Mouse (Mus musculus) intestine, embryonic 16.5 days (tissue): ENCODE measurements around the gene Podn. TPM values are rescaled to one million over a fixed set of nuclear protein-coding genes. Genes with fewer than 3 reads are reported as not detected.

Source experiments
- ATAC-seq: fragments of 200-750 bp; cut with Nextera tagmentation; 2 replicates; pipeline ENCODE4 v1.8.0; 2017; ENCODE audit warnings: moderate TSS enrichment, moderate library complexity
- H3K27ac ChIP-seq: fragments of 300-500 bp; sonication (generic); 2 replicates; pipeline ENCODE4 v1.5.1; 2014; ENCODE audit warnings: mild to moderate bottlenecking, low read length
- H3K27me3 ChIP-seq: fragments of 300-500 bp; sonication (generic); replicated peaks from 2 replicates; pipeline ENCODE4 v1.6.1; 2014; ENCODE audit warnings: low read length, control low read depth, mixed read lengths; ENCODE audit not compliant: control insufficient read depth, insufficient read depth
- H3K36me3 ChIP-seq: fragments of 300-500 bp; sonication (generic); 2 replicates; pipeline ENCODE4 v1.6.1; 2014; ENCODE audit warnings: low read length, control low read depth; ENCODE audit not compliant: control insufficient read depth, insufficient read depth
- H3K4me1 ChIP-seq: fragments of 300-500 bp; sonication (generic); 2 replicates; pipeline ENCODE4 v1.6.1; 2014; ENCODE audit warnings: low read length, control low read depth, mixed read lengths; ENCODE audit not compliant: control insufficient read depth, insufficient read depth
- H3K4me2 ChIP-seq: fragments of 300-500 bp; sonication (generic); 2 replicates; pipeline ENCODE4 v1.6.1; 2014; ENCODE audit warnings: low read depth, low read length, control low read depth
- H3K4me3 ChIP-seq: fragments of 300-500 bp; sonication (generic); 2 replicates; pipeline ENCODE4 v1.5.1; 2014; ENCODE audit warnings: mild to moderate bottlenecking, low read length
- H3K9ac ChIP-seq: fragments of 300-500 bp; sonication (generic); 2 replicates; pipeline ENCODE4 v1.6.1; 2014; ENCODE audit warnings: low read depth, low read length
- H3K9me3 ChIP-seq: fragments of 300-500 bp; sonication (generic); 2 replicates; pipeline ENCODE4 v1.6.1; 2016; ENCODE audit warnings: low read length, control low read depth; ENCODE audit not compliant: control insufficient read depth
- WGBS: fragments of 180-500 bp; shearing (Covaris S2); extraction: QIAGEN DNeasy Blood & Tissue Kit; methylation state at CpG from one replicate; pipeline ENCODE4 v1.1.7; 2014; 5-methylcytosine and 5-hydroxymethylcytosine counted together
- polyA plus RNA-seq: library from polyadenylated mRNA; unstranded; fragments of >200 nt; fragmentation: Nextera tagmentation; extraction: Ambion mirVana; gene quantifications from 2 replicates; pipeline ENCODE4 v1.2.1, GENCODE M21; 2015

The Podn gene
- polyA plus RNA-seq, 1 experiment from 2014 or later = 0.72 TPM

DNA sequence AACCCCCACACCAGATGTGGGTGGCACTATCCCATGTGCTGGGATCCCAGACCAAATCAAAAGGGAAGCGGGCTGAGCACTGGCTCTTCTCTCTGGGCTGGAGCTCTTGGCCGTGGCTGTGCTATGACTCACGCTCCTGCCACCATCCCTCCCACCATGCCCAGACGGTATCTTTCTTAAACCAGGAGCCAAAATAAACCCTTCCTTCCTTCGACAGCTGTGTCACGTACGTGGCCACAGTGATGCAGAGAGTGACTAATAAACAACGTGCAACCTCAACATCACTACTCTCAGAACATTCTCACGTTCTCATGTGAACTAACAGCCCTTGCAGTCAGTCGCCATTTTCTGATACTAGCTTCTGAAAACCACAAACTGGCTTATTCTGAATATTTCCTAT is 38.1 kb downstream of the Podn start:
- Histone ChIP-seq H3K4me1 (no peaks in the 10 kb centered on the region), H3K27ac (no peak overlapping the region), H3K4me2 (no peak overlapping the region), H3K27me3 (no peaks in the 10 kb centered on the region), H3K9ac (no peak overlapping the region), H3K4me3 (no peak overlapping the region), H3K36me3 (peaks cover 15% of the 10 kb centered on the region), H3K9me3 (0 out of 2 replicates have a peak, but pooled peaks cover 5% of the 10 kb centered on the region)
- WGBS = 76% methylated on average over 10 of the region's 10 CpGs
- ATAC-seq = no peak

DNA sequence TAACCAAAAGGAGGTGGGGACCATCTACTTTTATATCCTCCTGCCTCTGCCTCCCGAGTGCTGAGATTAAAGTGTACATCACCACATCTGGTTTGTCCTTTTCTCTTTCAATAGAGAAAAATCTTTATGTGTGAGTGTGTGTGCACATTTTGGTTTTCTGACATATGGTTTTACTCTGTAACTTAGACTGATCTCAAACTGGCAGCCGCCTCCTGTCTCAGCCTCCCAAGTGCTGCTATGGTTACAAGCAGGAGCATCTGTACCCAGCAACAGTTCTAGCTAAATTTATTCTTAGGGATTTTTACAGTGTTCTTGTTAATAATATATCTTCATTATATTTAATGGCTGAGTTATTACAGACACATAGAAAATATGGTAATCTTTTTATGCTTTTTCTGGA is 39.0 kb downstream of the Podn start:
- H3K4me1 ChIP-seq = no peaks in the 10 kb centered on the region
- 95% methylated on average over 2 of the region's 2 CpGs for WGBS
- H3K4me3 ChIP-seq = no peak overlapping the region
- 0 out of 2 replicates have a peak, but pooled peaks cover under 1% of the 10 kb centered on the region for H3K9me3 ChIP-seq
- H3K27ac ChIP-seq = no peak overlapping the region
- ATAC-seq = no peak
- no peak overlapping the region for H3K9ac ChIP-seq
- H3K27me3 ChIP-seq = no peaks in the 10 kb centered on the region
- no peak overlapping the region for H3K4me2 ChIP-seq
- peaks cover 11% of the 10 kb centered on the region for H3K36me3 ChIP-seq

DNA sequence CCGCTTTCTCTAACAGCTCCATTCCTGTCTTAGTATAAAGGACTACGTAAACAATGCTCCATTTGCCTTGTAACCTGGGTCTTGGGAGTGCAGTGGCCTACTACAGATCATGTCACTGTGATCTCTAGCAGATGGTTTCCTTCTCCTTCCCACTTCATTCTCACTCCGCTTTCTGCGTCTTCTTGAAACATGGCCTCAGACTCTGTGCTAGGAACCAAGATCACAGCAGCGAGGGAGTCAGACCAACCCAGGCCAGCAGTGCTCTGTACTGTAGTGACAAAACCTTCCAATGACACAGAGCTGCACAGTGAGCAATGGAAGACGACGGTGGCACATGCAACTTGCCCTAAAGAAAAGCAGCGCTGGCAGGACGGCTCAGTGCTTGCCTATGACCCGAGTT is 40.4 kb downstream of the Podn start:
- WGBS = 83% methylated on average over 10 of the region's 10 CpGs

DNA sequence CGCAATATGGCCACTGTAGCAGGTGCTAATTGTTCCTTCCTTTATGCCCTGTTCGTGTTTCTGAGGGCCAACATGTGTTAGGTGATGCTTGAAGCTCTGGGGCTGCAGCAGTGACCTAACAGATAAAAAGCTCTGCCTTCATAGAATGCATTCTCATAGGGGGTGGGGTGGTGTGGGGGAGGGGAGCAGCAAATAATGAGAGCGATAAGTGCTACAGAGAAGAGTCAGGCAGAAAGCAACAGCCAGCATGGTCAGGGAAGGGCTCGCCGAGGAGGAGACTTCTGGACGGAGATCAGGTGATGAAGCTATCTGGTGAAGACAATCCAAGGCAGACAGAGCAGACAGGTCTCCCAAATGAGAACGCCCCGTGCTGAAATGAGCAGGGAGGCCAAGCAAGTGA is 43.6 kb downstream of the Podn start:
- Histone ChIP-seq H3K4me3 (no peak overlapping the region), H3K27me3 (no peaks in the 10 kb centered on the region), H3K4me1 (no peaks in the 10 kb centered on the region), H3K4me2 (no peak overlapping the region), H3K27ac (no peak overlapping the region), H3K9ac (no peak overlapping the region), H3K9me3 (no peaks in the 10 kb centered on the region), H3K36me3 (peaks cover 16% of the 10 kb centered on the region)
- ATAC-seq = no peak
- 79% methylated on average over 8 of the region's 8 CpGs for WGBS

More for the DNA sequence above, 40.4 kb downstream of the Podn start:
- Histone ChIP-seq H3K9me3 (no peaks in the 10 kb centered on the region), H3K4me1 (no peaks in the 10 kb centered on the region), H3K9ac (no peak overlapping the region), H3K4me3 (no peak overlapping the region), H3K27ac (no peak overlapping the region), H3K4me2 (no peak overlapping the region), H3K36me3 (peaks cover 16% of the 10 kb centered on the region), H3K27me3 (no peaks in the 10 kb centered on the region)
- no peak for ATAC-seq

DNA sequence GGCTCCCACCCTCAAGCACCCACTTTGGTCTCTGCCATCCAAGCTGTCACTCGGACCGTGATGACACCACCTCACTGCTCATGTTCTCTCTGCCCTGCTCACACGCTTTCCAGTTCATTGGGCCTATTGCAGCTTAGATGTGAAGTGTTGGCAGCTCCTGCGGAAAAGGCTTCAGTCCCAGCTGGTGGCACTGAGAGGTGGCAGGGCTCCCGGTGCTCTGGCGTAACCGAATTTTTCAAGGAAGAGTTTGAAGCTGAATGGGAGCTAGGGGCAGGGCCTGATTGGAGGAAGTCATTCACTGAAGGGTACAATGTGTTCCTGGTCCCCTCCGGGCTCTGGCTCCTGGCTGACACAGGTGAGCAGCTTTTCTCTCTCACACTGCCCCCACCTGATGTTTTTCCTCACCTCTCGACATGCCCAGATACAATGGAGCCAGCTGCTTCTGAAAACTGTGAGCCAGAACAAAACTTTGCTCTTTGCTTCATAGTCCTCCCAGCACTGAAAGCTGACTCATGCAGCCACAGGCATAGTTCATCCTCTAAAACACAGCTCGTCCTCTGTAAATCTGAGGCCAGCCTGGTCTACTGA is 44.5 kb downstream of the Podn start:
- Histone ChIP-seq H3K4me3 (no peak overlapping the region), H3K27me3 (no peaks in the 10 kb centered on the region), H3K9ac (no peak overlapping the region), H3K27ac (no peak overlapping the region), H3K9me3 (no peaks in the 10 kb centered on the region), H3K36me3 (peaks cover 16% of the 10 kb centered on the region), H3K4me1 (no peaks in the 10 kb centered on the region), H3K4me2 (no peak overlapping the region)
- WGBS = 88% methylated on average over 10 of the region's 10 CpGs
- no peak for ATAC-seq

DNA sequence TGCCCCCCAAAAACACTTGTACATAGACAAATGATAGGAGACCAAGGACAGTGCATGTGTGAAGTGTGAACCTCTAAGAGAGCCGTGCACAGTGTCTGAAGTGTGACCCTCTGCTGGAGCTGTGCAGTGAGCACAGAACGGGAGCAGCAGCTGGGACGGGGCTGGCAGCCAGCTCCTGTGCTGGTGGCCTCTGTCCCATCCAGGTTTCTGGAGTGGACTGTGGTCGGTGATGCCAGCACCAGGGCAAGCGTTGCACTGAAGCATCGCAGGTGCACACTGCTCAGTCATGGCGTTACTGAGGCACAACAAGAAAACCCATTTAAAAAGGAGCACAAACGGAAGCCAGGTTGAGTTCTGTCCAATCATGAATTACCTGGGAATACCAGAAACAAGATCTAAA is 50.1 kb downstream of the Podn start:
- H3K27ac ChIP-seq = no peak overlapping the region
- H3K4me1 ChIP-seq = no peaks in the 10 kb centered on the region
- no peak overlapping the region for H3K9ac ChIP-seq
- H3K4me2 ChIP-seq = no peak overlapping the region
- H3K36me3 ChIP-seq = no peaks in the 10 kb centered on the region; the same call in 1 of the 2 replicates
- no peaks in the 10 kb centered on the region for H3K27me3 ChIP-seq
- no peaks in the 10 kb centered on the region for H3K9me3 ChIP-seq
- WGBS = 90% methylated on average over 8 of the region's 8 CpGs
- no peak for ATAC-seq
- no peak overlapping the region for H3K4me3 ChIP-seq

DNA sequence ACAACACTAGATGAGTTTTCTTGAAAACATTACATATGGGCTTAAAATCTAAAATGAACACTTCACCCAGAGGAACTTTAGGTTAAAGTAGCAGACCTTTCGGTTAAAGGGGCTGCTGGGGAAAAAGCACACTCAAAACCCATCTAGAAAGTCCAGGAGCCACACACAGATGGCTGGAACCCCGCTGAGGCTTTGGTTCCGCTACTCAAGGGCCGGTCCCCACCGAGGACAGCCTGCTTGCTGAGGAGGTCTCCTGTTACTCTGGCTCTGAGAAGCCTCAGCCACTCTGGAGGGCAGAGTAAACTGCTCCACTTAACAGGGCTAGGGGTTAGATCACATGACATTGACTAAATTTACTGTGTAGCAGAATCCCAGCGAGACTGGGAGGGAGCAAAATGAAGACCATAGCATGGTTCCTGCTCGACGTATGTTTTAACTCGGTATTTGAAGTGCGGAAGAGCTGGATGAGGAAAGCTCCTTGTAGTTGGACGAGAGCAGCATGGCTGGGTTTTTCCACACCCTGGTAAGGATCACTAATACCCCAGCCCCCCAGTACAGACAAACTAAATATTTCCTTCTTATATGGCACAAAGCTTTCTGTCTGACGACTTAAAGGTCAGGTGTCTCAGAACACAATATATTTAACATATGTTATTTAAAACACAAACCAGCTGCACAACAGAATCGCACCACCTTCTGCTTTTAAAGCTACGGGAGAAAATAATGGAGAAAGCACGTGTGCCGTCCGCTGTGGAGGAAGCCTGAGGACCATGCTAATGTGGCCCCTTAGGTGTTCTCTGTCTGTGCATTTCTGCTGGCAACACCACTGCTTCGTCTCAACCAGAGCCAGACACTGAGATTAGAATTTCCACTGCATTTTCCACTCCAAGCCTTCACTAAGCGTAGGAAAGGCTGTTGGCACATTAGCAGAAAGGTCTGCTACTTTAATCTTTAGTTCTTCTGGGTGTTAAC is 50.8 kb downstream of the Podn start:
- H3K27me3 ChIP-seq = no peaks in the 10 kb centered on the region
- no peak for ATAC-seq
- H3K36me3 ChIP-seq = no peaks in the 10 kb centered on the region; the same call in 1 of the 2 replicates
- no peaks in the 10 kb centered on the region for H3K4me1 ChIP-seq
- no peak overlapping the region for H3K9ac ChIP-seq
- no peak overlapping the region for H3K4me3 ChIP-seq
- 73% methylated on average over 19 of the region's 19 CpGs for WGBS
- H3K27ac ChIP-seq = no peak overlapping the region
- H3K9me3 ChIP-seq = no peaks in the 10 kb centered on the region
- H3K4me2 ChIP-seq = no peak overlapping the region

DNA sequence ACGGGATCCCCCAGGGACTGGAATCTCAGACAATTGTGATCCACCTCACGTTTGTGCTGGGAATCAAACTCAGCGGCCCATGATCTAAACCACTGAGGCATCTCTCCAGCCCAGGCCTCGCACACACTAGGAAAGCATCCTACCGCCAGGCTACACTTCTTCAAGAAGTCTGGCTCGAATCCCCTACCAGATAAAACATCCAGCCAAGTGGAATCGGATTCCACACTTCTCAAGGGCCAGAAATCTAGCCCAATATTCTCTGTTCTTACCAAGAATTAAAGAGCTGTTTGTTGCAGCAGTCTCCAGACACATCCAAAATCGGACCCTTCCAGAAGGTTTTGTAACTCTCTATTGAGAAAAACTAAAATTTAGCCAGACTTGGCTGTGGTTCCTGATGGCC is 59.2 kb downstream of the Podn start:
- Histone ChIP-seq H3K9me3 (no peaks in the 10 kb centered on the region), H3K36me3 (no peaks in the 10 kb centered on the region), H3K9ac (no peak overlapping the region), H3K4me3 (no peak overlapping the region), H3K4me1 (peaks cover 3% of the 10 kb centered on the region; the same call in 1 of the 2 replicates), H3K27me3 (peaks cover 1% of the 10 kb centered on the region; the same call in 1 of the 2 replicates), H3K27ac (no peak overlapping the region), H3K4me2 (no peak overlapping the region)
- 84% methylated on average over 8 of the region's 8 CpGs for WGBS
- ATAC-seq = no peak

DNA sequence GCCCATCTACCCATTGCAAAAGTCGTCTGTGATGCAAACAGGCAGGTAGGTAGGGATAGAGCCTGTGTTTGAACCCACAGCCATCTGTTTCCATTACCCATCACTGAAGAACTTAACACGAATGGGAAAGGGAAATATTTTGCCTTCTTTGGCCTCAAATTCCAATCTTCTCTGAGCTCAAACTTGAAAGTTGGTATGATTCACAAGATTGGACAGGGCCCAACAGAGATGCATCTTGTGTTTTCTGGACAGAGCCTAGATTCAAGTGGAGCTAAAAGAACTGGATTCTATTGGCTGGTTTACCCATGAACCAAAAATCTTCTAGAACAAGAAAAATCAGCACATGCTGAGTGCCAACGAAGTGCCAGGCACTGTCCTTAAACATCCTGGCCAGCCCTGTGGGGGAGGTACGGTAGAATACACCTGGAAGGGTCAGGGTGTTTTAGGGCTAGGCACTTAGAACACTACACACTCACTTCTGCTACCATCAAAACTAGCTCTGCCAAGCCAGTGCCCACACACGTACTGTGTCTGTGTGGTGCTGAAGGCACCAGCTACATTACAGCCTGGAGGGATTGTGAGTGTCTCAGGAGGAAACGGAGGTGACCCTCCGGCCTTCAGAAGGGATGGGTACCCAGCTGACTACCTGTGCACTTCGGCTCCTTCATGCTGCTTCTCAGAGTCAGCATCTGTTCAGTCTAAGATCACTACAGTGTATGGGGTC is 63.0 kb downstream of the Podn start:
- no peaks in the 10 kb centered on the region for H3K36me3 ChIP-seq
- 80% methylated on average over 8 of the region's 8 CpGs for WGBS
- ATAC-seq = no peak
- H3K27ac ChIP-seq = no peak overlapping the region
- no peaks in the 10 kb centered on the region for H3K9me3 ChIP-seq
- H3K4me1 ChIP-seq = peaks cover 11% of the 10 kb centered on the region; the same call in 1 of the 2 replicates
- no peak overlapping the region for H3K4me3 ChIP-seq
- H3K9ac ChIP-seq = no peak overlapping the region
- peaks cover 16% of the 10 kb centered on the region for H3K27me3 ChIP-seq
- H3K4me2 ChIP-seq = no peak overlapping the region
